Mouse (Mus musculus): ENCODE data around the gene Inhbb. TPM values are rescaled to one million over a fixed set of nuclear protein-coding genes. Genes with fewer than 3 reads are reported as not detected.

Inhbb gene
- total and polyA plus RNA-seq, 2 experiments from 2014 or later: 0.36 to 1.7 TPM

DNA sequence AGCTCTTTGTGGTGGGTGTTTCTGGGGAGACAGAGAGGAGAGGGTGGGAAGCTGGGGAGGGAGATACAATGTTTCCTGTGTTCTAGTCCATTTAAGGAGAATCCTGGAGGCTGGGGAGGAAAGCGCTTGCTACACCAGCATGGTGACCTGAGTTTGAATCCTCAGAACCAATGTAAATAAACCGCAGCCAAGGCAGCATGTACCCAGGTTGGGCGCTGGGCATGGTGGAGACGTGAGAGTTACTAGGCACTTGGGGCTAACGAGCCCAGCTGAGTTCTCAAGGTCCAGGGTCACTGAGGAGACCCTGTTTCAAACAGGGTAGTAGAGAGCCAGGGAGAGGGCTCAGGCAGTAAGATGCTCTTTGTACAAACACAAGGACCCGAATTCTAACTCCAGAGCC is 55.7 kb downstream of the Inhbb start:
- H3K9ac ChIP-seq (replicated peaks; ENCODE audit: low read depth, low read length): no peak overlapping the region
- TF ChIP-seq CTCF (IDR thresholded peaks at IDR 0.05; ENCODE audit: low read depth) (no peak), EP300 (IDR thresholded peaks at IDR 0.05; ENCODE audit: low read depth) (no peak)
- ATAC-seq (ENCODE audit: insufficient read depth, low read depth): no peak

More for the DNA sequence above, 55.7 kb downstream of the Inhbb start:
- WGBS: 73% methylated on average over 6 of the region's 6 CpGs
- Histone ChIP-seq H3K4me3 (ENCODE audit: low read depth, low read length) (no peak overlapping the region), H3K36me3 (replicated peaks; ENCODE audit: control insufficient read depth, insufficient read depth, low read length) (no peaks in the 10 kb centered on the region), H3K27ac (ENCODE audit: low read depth) (no peak overlapping the region), H3K4me1 (ENCODE audit: control insufficient read depth, insufficient read depth) (no peaks in the 10 kb centered on the region), H3K27me3 (ENCODE audit: control insufficient read depth, insufficient read depth, low read length) (no peaks in the 10 kb centered on the region), H3K4me2 (ENCODE audit: low read depth, low read length) (no peak overlapping the region), H3K9me3 (replicated peaks; ENCODE audit: control insufficient read depth, low read length) (no peaks in the 10 kb centered on the region; the same call in 1 of the 2 replicates)
- no peak for DNase-seq (ENCODE audit: low spot score)

Other genes starting within 250 kb of the Inhbb start
- 74.4 and 86.2 TPM in 2 replicates for gene Ralb, start 82.5 kb upstream of the Inhbb start, total RNA-seq (2014; rRNA removed; ENCODE audit: low replicate concordance)
- gene Ralb, start 82.5 kb upstream of the Inhbb start, polyA plus RNA-seq (2015; fragmentation: Nextera tagmentation; extraction: Ambion mirVana): 86.0 and 91.0 TPM in 2 replicates
- 28.5 and 30.5 TPM in 2 replicates for gene Tmem185b, start 103.9 kb upstream of the Inhbb start, total RNA-seq (2014; rRNA removed; ENCODE audit: low replicate concordance)
- gene Tmem185b, start 103.9 kb upstream of the Inhbb start, polyA plus RNA-seq (2015; fragmentation: Nextera tagmentation; extraction: Ambion mirVana): 18.7 and 20.7 TPM in 2 replicates
- 6.3 and 6.8 TPM in 2 replicates for gene Epb41l5, start 226.8 kb upstream of the Inhbb start, total RNA-seq (2014; rRNA removed; ENCODE audit: low replicate concordance)
- gene Epb41l5, start 226.8 kb upstream of the Inhbb start, polyA plus RNA-seq (2015; fragmentation: Nextera tagmentation; extraction: Ambion mirVana): 4.2 and 4.8 TPM in 2 replicates

All from heart, postnatal 0 days (tissue).